Mouse (Mus musculus): ENCODE data around the gene Pon1. TPM values are rescaled to one million over a fixed set of nuclear protein-coding genes. Genes with fewer than 3 reads are reported as not detected.

The Pon1 gene
- total RNA-seq, 2 experiments from 2014 or later = not detected

- ATAC-seq (replicated peaks; ENCODE audit: low FRiP score, low TSS enrichment, poor library complexity, severe bottlenecking) = no peak
Observed at GRCm38 (mm10) chr6:5180645-5181044, 13.1 kb downstream of the Pon1 start.

GRCm38 (mm10) chr6:5179189-5179588 lies 14.6 kb downstream of the Pon1 start:
- no peak for ATAC-seq (replicated peaks; ENCODE audit: low FRiP score, low TSS enrichment, poor library complexity, severe bottlenecking)

- ATAC-seq (replicated peaks; ENCODE audit: low FRiP score, low TSS enrichment, poor library complexity, severe bottlenecking) = no peak
Observed at GRCm38 (mm10) chr6:5177967-5178891, 15.5 kb downstream of the Pon1 start.

- ATAC-seq (replicated peaks; ENCODE audit: low FRiP score, low TSS enrichment, poor library complexity, severe bottlenecking) = no peak
Observed at GRCm38 (mm10) chr6:5174179-5174812, 19.4 kb downstream of the Pon1 start.

- ATAC-seq (replicated peaks; ENCODE audit: low FRiP score, low TSS enrichment, poor library complexity, severe bottlenecking) = no peak
Observed at GRCm38 (mm10) chr6:5172571-5172970, 21.2 kb downstream of the Pon1 start.

GRCm38 (mm10) chr6:5171418-5171817 lies 22.3 kb downstream of the Pon1 start:
- no peak for ATAC-seq (replicated peaks; ENCODE audit: low FRiP score, low TSS enrichment, poor library complexity, severe bottlenecking)

GRCm38 (mm10) chr6:5168158-5168557 lies 25.6 kb downstream of the Pon1 start:
- no peak for ATAC-seq (replicated peaks; ENCODE audit: low FRiP score, low TSS enrichment, poor library complexity, severe bottlenecking)

GRCm38 (mm10) chr6:5167051-5167677 lies 26.6 kb downstream of the Pon1 start:
- ATAC-seq (replicated peaks; ENCODE audit: low FRiP score, low TSS enrichment, poor library complexity, severe bottlenecking) = no peak

GRCm38 (mm10) chr6:5164855-5165254 lies 28.9 kb downstream of the Pon1 start:
- no peak for ATAC-seq (replicated peaks; ENCODE audit: low FRiP score, low TSS enrichment, poor library complexity, severe bottlenecking)

GRCm38 (mm10) chr6:5163507-5164144 lies 30.1 kb downstream of the Pon1 start:
- no peak for ATAC-seq (replicated peaks; ENCODE audit: low FRiP score, low TSS enrichment, poor library complexity, severe bottlenecking)

- no peak for ATAC-seq (replicated peaks; ENCODE audit: low FRiP score, low TSS enrichment, poor library complexity, severe bottlenecking)
Observed at GRCm38 (mm10) chr6:5162052-5162451, 31.7 kb downstream of the Pon1 start.

- ATAC-seq (replicated peaks; ENCODE audit: low FRiP score, low TSS enrichment, poor library complexity, severe bottlenecking) = no peak
Observed at GRCm38 (mm10) chr6:5159385-5159791, 34.4 kb downstream of the Pon1 start.

GRCm38 (mm10) chr6:5156541-5157425 lies 37.0 kb downstream of the Pon1 start:
- peak; percentile 74 for ATAC-seq (replicated peaks; ENCODE audit: low FRiP score, low TSS enrichment, poor library complexity, severe bottlenecking)

GRCm38 (mm10) chr6:5155313-5155927 lies 38.3 kb downstream of the Pon1 start:
- ATAC-seq (replicated peaks; ENCODE audit: low FRiP score, low TSS enrichment, poor library complexity, severe bottlenecking) = peak; percentile 91

- ATAC-seq (replicated peaks; ENCODE audit: low FRiP score, low TSS enrichment, poor library complexity, severe bottlenecking) = no peak
Observed at GRCm38 (mm10) chr6:5154786-5155185, 39.0 kb downstream of the Pon1 start.

- no peak for ATAC-seq (replicated peaks; ENCODE audit: low FRiP score, low TSS enrichment, poor library complexity, severe bottlenecking)
Observed at GRCm38 (mm10) chr6:5152185-5152584, 41.6 kb downstream of the Pon1 start.

GRCm38 (mm10) chr6:5151171-5151570 lies 42.6 kb downstream of the Pon1 start:
- ATAC-seq (replicated peaks; ENCODE audit: low FRiP score, low TSS enrichment, poor library complexity, severe bottlenecking) = no peak

GRCm38 (mm10) chr6:5149941-5150340 lies 43.8 kb downstream of the Pon1 start:
- no peak for ATAC-seq (replicated peaks; ENCODE audit: low FRiP score, low TSS enrichment, poor library complexity, severe bottlenecking)

Data from megakaryocyte-erythroid progenitor cell, adult 5-6 weeks (primary cell).